Mouse (Mus musculus): ENCODE results near the gene Nr3c2.

Gene Nr3c2

GRCm38 (mm10) chr8:77055492-77056021 is 156.3 kb downstream of the Nr3c2 start:
- DNase-seq (ENCODE audit: low read depth, low spot score), result no peak

GRCm38 (mm10) chr8:77056853-77057252 is 157.6 kb downstream of the Nr3c2 start:
- DNase-seq (ENCODE audit: low read depth, low spot score), result no peak

GRCm38 (mm10) chr8:77082687-77083086 is 183.4 kb downstream of the Nr3c2 start:
- no peak for DNase-seq (ENCODE audit: low read depth, low spot score)

GRCm38 (mm10) chr8:77086036-77086435 is 186.8 kb downstream of the Nr3c2 start:
- DNase-seq (ENCODE audit: low read depth, low spot score), result no peak

GRCm38 (mm10) chr8:77096721-77097120 is 197.5 kb downstream of the Nr3c2 start:
- no peak for DNase-seq (ENCODE audit: low read depth, low spot score)

GRCm38 (mm10) chr8:77098101-77098500 is 198.9 kb downstream of the Nr3c2 start:
- no peak for DNase-seq (ENCODE audit: low read depth, low spot score)

GRCm38 (mm10) chr8:77100370-77100769 is 201.1 kb downstream of the Nr3c2 start:
- DNase-seq (ENCODE audit: low read depth, low spot score), result no peak

- no peak for DNase-seq (ENCODE audit: low read depth, low spot score)
These were observed 203.6 kb downstream of the Nr3c2 start for GRCm38 (mm10) chr8:77102879-77103278.

- no peak for DNase-seq (ENCODE audit: low read depth, low spot score)
These were observed 213.5 kb downstream of the Nr3c2 start for GRCm38 (mm10) chr8:77112719-77113118.

- DNase-seq (ENCODE audit: low read depth, low spot score), result no peak
These were observed 215.5 kb downstream of the Nr3c2 start for GRCm38 (mm10) chr8:77114769-77115168.

GRCm38 (mm10) chr8:77116419-77117079 is 217.3 kb downstream of the Nr3c2 start:
- DNase-seq (ENCODE audit: low read depth, low spot score), result no peak

- DNase-seq (ENCODE audit: low read depth, low spot score), result no peak
These were observed 221.7 kb downstream of the Nr3c2 start for GRCm38 (mm10) chr8:77120810-77121570.

GRCm38 (mm10) chr8:77121571-77121890 is 222.3 kb downstream of the Nr3c2 start:
- no peak for DNase-seq (ENCODE audit: low read depth, low spot score)

GRCm38 (mm10) chr8:77122300-77122699 is 223.1 kb downstream of the Nr3c2 start:
- no peak for DNase-seq (ENCODE audit: low read depth, low spot score)

- DNase-seq (ENCODE audit: low read depth, low spot score), result no peak
These were observed 226.5 kb downstream of the Nr3c2 start for GRCm38 (mm10) chr8:77125777-77126176.

- DNase-seq (ENCODE audit: low read depth, low spot score), result no peak
These were observed 228.8 kb downstream of the Nr3c2 start for GRCm38 (mm10) chr8:77128006-77128405.

- no peak for DNase-seq (ENCODE audit: low read depth, low spot score)
These were observed 233.8 kb downstream of the Nr3c2 start for GRCm38 (mm10) chr8:77132903-77133637.

GRCm38 (mm10) chr8:77133797-77134385 is 234.6 kb downstream of the Nr3c2 start:
- DNase-seq (ENCODE audit: low read depth, low spot score), result no peak

- no peak for DNase-seq (ENCODE audit: low read depth, low spot score)
These were observed 246.0 kb downstream of the Nr3c2 start for GRCm38 (mm10) chr8:77145285-77145684.

- DNase-seq (ENCODE audit: low read depth, low spot score), result peak; percentile 69
These were observed 255.3 kb downstream of the Nr3c2 start for GRCm38 (mm10) chr8:77154496-77154895.

GRCm38 (mm10) chr8:77169320-77169719 is 270.1 kb downstream of the Nr3c2 start:
- DNase-seq (ENCODE audit: low read depth, low spot score), result no peak
